Mouse (Mus musculus) erythroblast, embryonic 14.5 days (primary cell): Measurements from ENCODE around the gene Gm45837. TPM values are rescaled to one million over a fixed set of nuclear protein-coding genes. Genes with fewer than 3 reads are reported as not detected.

Experiments
- H3K27me3 ChIP-seq: 2 replicates; pipeline ENCODE4 v1.6.1; 2012; ENCODE audit warnings: inconsistent platforms; ENCODE audit not compliant: control insufficient read depth
- H3K36me3 ChIP-seq: 2 replicates; pipeline ENCODE4 v1.6.1; 2012; ENCODE audit warnings: mild to moderate bottlenecking, inconsistent platforms; ENCODE audit not compliant: control insufficient read depth
- H3K4me1 ChIP-seq: 2 replicates; pipeline ENCODE4 v1.6.1; 2012; ENCODE audit warnings: inconsistent platforms; ENCODE audit not compliant: control insufficient read depth
- H3K4me3 ChIP-seq: replicated peaks from 2 replicates; pipeline ENCODE3; 2012; ENCODE audit warnings: moderate library complexity, mild to moderate bottlenecking, inconsistent platforms
- H3K9me3 ChIP-seq: 2 replicates; pipeline ENCODE4 v1.6.1; 2012; ENCODE audit warnings: low read length, inconsistent platforms, mixed read lengths; ENCODE audit not compliant: control insufficient read depth
- GATA1 ChIP-seq: IDR thresholded peaks from 2 replicates; pipeline ENCODE4 v1.6.1; 2012; ENCODE audit warnings: low read length, inconsistent platforms, mixed read lengths
- TAL1 ChIP-seq: IDR thresholded peaks from 3 replicates; pipeline ENCODE4 v1.6.1; 2012; ENCODE audit warnings: low read length, inconsistent platforms, mixed read lengths
- polyA plus RNA-seq: library from polyadenylated mRNA; stranded (reverse); fragments of >175 nt; gene quantifications from 2 replicates; pipeline ENCODE4 v1.2.3, GENCODE M21; 2012

The Gm45837 gene
- polyA plus RNA-seq, 1 experiment = not detected

GRCm38 (mm10) chr7:101376701-101377340 lies 33.9 kb upstream of the Gm45837 start:
- no peaks in the 10 kb centered on the region for H3K27me3 ChIP-seq
- TF ChIP-seq TAL1 = no peak
- TF ChIP-seq GATA1 = no peak
- H3K4me1 ChIP-seq = peaks cover 8% of the 10 kb centered on the region
- no peak overlapping the region for H3K4me3 ChIP-seq
- H3K36me3 ChIP-seq = peaks cover 8% of the 10 kb centered on the region
- no peaks in the 10 kb centered on the region for H3K9me3 ChIP-seq

DNA sequence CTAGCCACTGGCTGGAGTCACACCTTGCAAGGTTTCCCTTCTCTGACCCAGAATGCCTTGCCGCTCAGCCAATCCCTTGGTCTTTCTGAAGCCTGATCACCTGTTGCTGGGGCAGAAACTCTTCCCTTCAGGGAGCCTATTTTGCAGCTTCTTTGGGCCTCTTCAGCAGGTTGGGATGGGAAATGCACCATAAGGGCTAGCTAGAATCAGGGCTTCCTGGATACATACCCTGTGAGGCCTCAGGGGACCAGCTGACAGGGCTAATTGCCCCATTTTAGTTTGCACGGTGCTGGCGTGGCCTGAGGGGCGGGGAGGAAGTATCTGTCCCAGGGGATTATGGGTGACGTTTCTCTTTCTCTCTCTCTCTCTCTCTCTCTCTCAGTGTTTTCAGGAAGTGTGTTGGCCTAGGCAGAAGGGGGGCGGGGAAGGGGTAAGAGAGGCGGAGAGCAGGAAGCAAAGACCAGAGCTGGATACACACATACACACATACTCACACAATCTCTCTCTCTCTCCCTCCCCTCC lies 32.9 kb upstream of the Gm45837 start:
- Histone ChIP-seq H3K27me3 (no peaks in the 10 kb centered on the region), H3K9me3 (no peaks in the 10 kb centered on the region), H3K4me3 (peak overlapping the region; percentile 29), H3K4me1 (peaks cover 8% of the 10 kb centered on the region), H3K36me3 (peaks cover 8% of the 10 kb centered on the region)
- TF ChIP-seq GATA1 = no peak

- Histone ChIP-seq H3K36me3 (peaks cover 3% of the 10 kb centered on the region), H3K9me3 (no peaks in the 10 kb centered on the region), H3K4me1 (peaks cover 8% of the 10 kb centered on the region), H3K4me3 (no peak overlapping the region), H3K27me3 (no peaks in the 10 kb centered on the region)
- no peak for TF ChIP-seq GATA1
- TF ChIP-seq TAL1 = no peak
Measured at GRCm38 (mm10) chr7:101378285-101378684, 32.4 kb upstream of the Gm45837 start.

DNA sequence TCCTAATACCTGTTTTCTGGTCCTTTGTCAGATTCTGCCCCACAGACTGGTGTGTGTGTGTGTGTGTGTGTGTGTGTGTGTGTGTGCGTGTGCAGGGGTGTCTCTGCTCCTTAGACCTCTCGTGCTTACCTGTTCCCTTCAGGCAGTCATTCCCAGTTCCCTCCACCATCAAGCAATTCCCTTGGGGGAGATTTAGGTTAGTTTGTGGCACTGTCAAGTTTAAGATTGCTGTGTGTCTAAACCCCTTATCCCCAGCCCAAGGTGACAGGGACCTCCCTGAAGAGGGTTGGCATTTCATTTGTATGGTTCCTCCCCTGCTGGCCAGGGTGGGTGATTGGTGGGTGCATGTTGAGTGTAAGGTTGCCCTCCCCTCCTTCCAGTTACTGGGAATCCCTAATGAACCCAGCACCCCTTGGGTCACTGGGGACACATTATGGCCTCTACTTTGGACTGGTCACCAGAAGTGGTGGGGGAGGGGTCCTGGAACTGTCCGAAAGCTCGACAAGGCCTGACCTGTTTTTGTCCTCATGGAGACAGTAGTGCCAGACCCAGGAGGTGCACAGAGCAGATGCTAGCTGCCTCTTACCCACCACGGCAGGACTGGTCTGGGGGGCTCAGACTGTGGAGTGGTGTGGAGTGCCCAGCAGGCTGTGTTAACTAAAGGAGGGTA lies 31.8 kb upstream of the Gm45837 start:
- no peak overlapping the region for H3K4me3 ChIP-seq
- no peaks in the 10 kb centered on the region for H3K9me3 ChIP-seq
- peaks cover 8% of the 10 kb centered on the region for H3K4me1 ChIP-seq
- peaks cover 2% of the 10 kb centered on the region; the same call in 1 of the 2 replicates for H3K36me3 ChIP-seq
- H3K27me3 ChIP-seq = no peaks in the 10 kb centered on the region
- TF ChIP-seq TAL1 (no peak), GATA1 (no peak)

DNA sequence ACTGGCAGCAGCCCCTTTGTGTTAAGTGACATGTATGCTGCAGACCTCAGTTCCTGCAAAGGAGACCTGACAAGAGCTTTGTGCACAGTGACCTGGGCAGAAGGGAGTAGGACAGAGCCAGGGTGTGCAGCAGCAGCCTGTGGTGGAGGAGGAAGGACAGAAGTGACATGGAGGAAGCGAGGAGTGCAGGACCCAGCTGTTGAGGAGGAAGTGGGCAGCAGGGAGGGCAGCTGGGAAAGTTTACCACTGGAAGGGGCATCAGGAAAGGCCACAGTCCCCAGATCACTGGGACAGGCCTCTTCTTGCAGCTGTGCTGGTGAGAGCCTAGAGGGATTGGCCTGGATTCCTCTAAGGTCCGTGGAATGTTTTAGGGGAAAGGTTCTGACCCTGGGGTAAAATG lies 31.0 kb upstream of the Gm45837 start:
- TF ChIP-seq GATA1 (no peak), TAL1 (no peak)
- peaks cover 10% of the 10 kb centered on the region for H3K4me1 ChIP-seq
- H3K4me3 ChIP-seq = no peak overlapping the region
- no peaks in the 10 kb centered on the region for H3K27me3 ChIP-seq
- H3K9me3 ChIP-seq = no peaks in the 10 kb centered on the region
- H3K36me3 ChIP-seq = peaks cover 2% of the 10 kb centered on the region; the same call in 1 of the 2 replicates

GRCm38 (mm10) chr7:101381512-101381911 lies 29.2 kb upstream of the Gm45837 start:
- no peak overlapping the region for H3K4me3 ChIP-seq
- peaks cover 5% of the 10 kb centered on the region for H3K36me3 ChIP-seq
- TF ChIP-seq GATA1 (no peak), TAL1 (no peak)
- H3K27me3 ChIP-seq = no peaks in the 10 kb centered on the region
- no peaks in the 10 kb centered on the region for H3K9me3 ChIP-seq
- peaks cover 25% of the 10 kb centered on the region for H3K4me1 ChIP-seq

DNA sequence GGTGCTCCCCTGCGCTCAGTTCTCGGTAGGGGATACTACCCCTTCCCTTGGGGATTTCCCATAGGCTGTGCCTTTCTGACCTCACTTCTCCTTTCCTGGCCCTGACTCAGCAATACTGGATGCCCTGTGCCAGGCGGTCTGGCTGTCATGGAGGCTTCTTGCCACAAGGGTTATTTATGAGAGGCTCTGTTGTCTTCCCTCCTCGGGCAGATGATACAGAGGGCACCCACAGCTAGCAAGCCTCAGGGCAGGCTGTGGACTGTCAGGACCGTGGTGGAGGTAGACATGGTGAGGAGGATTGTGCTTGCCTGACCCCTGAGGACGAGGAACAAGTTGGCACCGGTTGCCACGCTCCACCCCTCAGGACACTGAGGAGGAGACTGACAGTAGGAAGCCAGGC lies 28.3 kb upstream of the Gm45837 start:
- TF ChIP-seq GATA1 = no peak
- TF ChIP-seq TAL1 = no peak
- no peaks in the 10 kb centered on the region for H3K9me3 ChIP-seq
- peaks cover 25% of the 10 kb centered on the region for H3K4me1 ChIP-seq
- no peak overlapping the region for H3K4me3 ChIP-seq
- H3K36me3 ChIP-seq = peaks cover 5% of the 10 kb centered on the region
- H3K27me3 ChIP-seq = no peaks in the 10 kb centered on the region

GRCm38 (mm10) chr7:101383756-101384155 lies 26.9 kb upstream of the Gm45837 start:
- no peaks in the 10 kb centered on the region for H3K9me3 ChIP-seq
- H3K4me1 ChIP-seq = peaks cover 19% of the 10 kb centered on the region
- H3K27me3 ChIP-seq = no peaks in the 10 kb centered on the region
- peaks cover 18% of the 10 kb centered on the region for H3K36me3 ChIP-seq
- TF ChIP-seq GATA1 (no peak), TAL1 (no peak)
- no peak overlapping the region for H3K4me3 ChIP-seq

GRCm38 (mm10) chr7:101384931-101385330 lies 25.8 kb upstream of the Gm45837 start:
- Histone ChIP-seq H3K36me3 (peaks cover 23% of the 10 kb centered on the region), H3K27me3 (no peaks in the 10 kb centered on the region), H3K9me3 (no peaks in the 10 kb centered on the region), H3K4me3 (no peak overlapping the region), H3K4me1 (peaks cover 17% of the 10 kb centered on the region)
- TF ChIP-seq GATA1 = no peak
- TF ChIP-seq TAL1 = no peak
